Mouse (Mus musculus) CD4-positive, CD25-positive, alpha-beta regulatory T cell, adult 4 months (primary cell): Measurements from ENCODE around the gene Jph4. TPM values are rescaled to one million over a fixed set of nuclear protein-coding genes. Genes with fewer than 3 reads are reported as not detected.
A peak's percentile ranks its signal among the peaks of the same experiment; 100 is the strongest.

ENCODE experiments used
- ATAC-seq: one replicate; pipeline ENCODE4 v1.8.0; 2017
- polyA plus RNA-seq, 2 experiments: library from polyadenylated mRNA; unstranded; fragments of 100-300 nt; shearing (Covaris generic); gene quantifications; one replicate each; pipeline ENCODE4 v1.2.1; 2017

Gene Jph4
- polyA plus RNA-seq: not detected

GRCm38 (mm10) chr14:55116425-55117200 is at the start of gene Jph4:
Gene Jph4, minus strand, starts transcription at chr14:55116935.
- no peak for ATAC-seq

GRCm38 (mm10) chr14:55164172-55164806 is 47.6 kb upstream of the Jph4 start:
- ATAC-seq: no peak

- ATAC-seq: no peak
These were observed 45.4 kb upstream of the Jph4 start for GRCm38 (mm10) chr14:55162168-55162567.

GRCm38 (mm10) chr14:55161098-55161634 is 44.4 kb upstream of the Jph4 start:
- ATAC-seq: peak; percentile 94

- no peak for ATAC-seq
These were observed 43.7 kb upstream of the Jph4 start for GRCm38 (mm10) chr14:55160251-55161071.

- ATAC-seq: no peak
These were observed 40.8 kb upstream of the Jph4 start for GRCm38 (mm10) chr14:55157322-55158065.

- no peak for ATAC-seq
These were observed 36.3 kb upstream of the Jph4 start for GRCm38 (mm10) chr14:55152951-55153481.

GRCm38 (mm10) chr14:55152174-55152573 is 35.4 kb upstream of the Jph4 start:
- no peak for ATAC-seq

GRCm38 (mm10) chr14:55150985-55151384 is 34.2 kb upstream of the Jph4 start:
- no peak for ATAC-seq

- no peak for ATAC-seq
These were observed 32.3 kb upstream of the Jph4 start for GRCm38 (mm10) chr14:55149041-55149440.

GRCm38 (mm10) chr14:55148363-55148915 is 31.7 kb upstream of the Jph4 start:
- peak; percentile 41 for ATAC-seq

- no peak for ATAC-seq
These were observed 30.2 kb upstream of the Jph4 start for GRCm38 (mm10) chr14:55146829-55147401.

- no peak for ATAC-seq
These were observed 29.6 kb upstream of the Jph4 start for GRCm38 (mm10) chr14:55146324-55146723.

GRCm38 (mm10) chr14:55139313-55139712 is 22.6 kb upstream of the Jph4 start:
- no peak for ATAC-seq

GRCm38 (mm10) chr14:55135676-55136075 is 18.9 kb upstream of the Jph4 start:
- ATAC-seq: no peak

GRCm38 (mm10) chr14:55126521-55126920 is 9.8 kb upstream of the Jph4 start:
- no peak for ATAC-seq

GRCm38 (mm10) chr14:55125711-55126110 is 9.0 kb upstream of the Jph4 start:
- ATAC-seq: no peak

- ATAC-seq: no peak
These were observed 5.6 kb upstream of the Jph4 start for GRCm38 (mm10) chr14:55122359-55122758.

- no peak for ATAC-seq
These were observed 5.2 kb upstream of the Jph4 start for GRCm38 (mm10) chr14:55121947-55122346.

- no peak for ATAC-seq
These were observed 2.8 kb upstream of the Jph4 start for GRCm38 (mm10) chr14:55119421-55120134.

- ATAC-seq: no peak
These were observed 2.1 kb upstream of the Jph4 start for GRCm38 (mm10) chr14:55118852-55119251.
